Mouse (Mus musculus) adrenal gland, postnatal 4 days (tissue): Measurements from ENCODE around the gene Glrx5. TPM values are rescaled to one million over a fixed set of nuclear protein-coding genes. Genes with fewer than 3 reads are reported as not detected.
A peak's percentile ranks its signal among the peaks of the same experiment; 100 is the strongest.

Source experiments
- DNase-seq, 2 experiments: peaks; one replicate each; pipeline ENCODE4 v3.0.0; 2021 to 2022; ENCODE audit warnings: low spot score in 2 of 2, mixed read lengths in 2 of 2
- microRNA-seq: library from miRNA; unstranded; fragments of <30 nt; microRNA quantifications from one replicate; pipeline ENCODE4 v1.2.0, GENCODE M21; 2021
- total RNA-seq, 2 experiments: library from RNA; stranded (reverse); gene quantifications; 2 replicates each; pipeline ENCODE4 v1.2.3; 2021

Gene Glrx5
- total RNA-seq, 2 experiments from 2014 or later, result 134 to 139 TPM

DNA sequence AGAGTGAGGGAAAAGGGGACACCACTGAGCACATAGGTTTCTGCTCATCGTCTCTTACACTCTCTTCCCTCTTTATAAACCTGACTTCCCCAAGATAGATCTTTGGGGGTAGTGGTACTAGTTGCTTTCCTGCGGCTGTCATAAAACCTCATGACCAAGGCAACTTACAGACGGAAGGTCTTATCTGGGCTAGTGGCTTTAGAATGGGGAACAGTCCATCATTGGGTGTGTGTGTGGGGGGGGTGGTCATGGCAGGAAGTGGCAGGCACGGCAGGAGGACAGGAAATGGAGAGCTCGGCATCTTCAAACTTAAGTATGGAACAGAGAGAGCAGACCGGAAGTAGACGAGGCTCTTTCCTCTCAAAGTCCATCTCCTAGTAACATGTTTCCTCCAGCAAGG, 32.6 kb downstream of the Glrx5 start:
- DNase-seq, result no peak

DNA sequence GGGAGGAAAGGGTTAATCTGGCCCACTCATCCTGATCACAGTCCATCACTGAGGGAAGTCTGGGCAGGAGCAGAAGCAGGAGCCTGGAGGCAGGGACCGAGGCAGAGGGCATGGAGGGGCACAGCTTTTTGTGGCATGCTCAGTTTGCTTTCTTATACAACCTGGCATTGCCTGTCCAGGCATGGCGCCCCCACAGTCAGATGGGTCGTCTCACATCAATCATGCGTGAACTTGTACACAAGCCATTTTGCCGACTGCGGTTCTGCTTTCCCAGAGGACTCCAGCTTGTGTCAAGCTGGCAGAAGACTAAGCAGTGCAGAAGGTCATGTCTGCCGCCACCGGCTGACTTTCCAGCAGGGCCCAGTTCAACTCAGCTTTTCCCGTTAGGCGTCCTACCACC, 34.0 kb downstream of the Glrx5 start:
- DNase-seq, result no peak

GRCm38 (mm10) chr12:105068911-105069310, 36.4 kb downstream of the Glrx5 start:
- DNase-seq, result no peak

DNA sequence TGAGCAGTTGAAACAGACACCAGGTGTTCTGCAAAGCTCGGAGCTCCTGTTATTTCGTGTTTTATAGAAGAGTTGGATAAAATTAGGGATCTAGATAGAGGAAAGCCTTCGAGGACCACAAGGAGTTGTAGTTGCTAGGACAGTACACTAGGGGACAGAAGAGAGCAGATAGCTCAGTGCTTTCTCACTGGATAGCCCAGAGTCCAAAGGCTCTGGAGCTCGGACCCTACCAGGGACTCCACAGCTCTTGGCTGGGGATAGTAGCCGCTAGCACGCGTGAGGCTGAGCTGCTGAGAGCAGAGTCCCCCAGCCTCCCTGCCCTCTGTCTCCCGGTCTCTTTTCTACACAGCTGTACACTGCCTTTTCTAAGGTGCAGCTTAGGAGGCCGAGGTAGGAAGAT, 41.2 kb downstream of the Glrx5 start:
- DNase-seq, result no peak

- DNase-seq, result no peak
These were observed 43.0 kb downstream of the Glrx5 start for GRCm38 (mm10) chr12:105075496-105075895.

DNA sequence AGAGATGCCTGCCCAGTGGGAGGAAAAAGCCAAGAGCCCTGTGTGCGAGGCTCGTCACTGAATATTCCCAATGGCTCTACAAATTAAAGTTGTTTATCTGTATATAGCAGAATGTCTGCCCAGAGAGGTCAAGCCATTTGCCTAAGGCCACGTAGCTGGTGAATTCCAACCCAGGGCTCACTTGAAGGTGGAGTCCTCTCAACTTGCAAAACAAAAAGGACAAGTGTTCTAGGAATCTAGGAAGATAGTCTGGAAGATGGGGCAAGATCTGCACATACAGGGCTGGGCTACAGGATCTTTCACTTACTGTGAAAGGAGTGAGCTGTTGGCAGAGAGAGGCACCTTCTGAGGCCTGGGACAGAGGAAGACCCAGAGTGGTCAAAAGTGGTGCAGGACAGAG, 44.0 kb downstream of the Glrx5 start:
- no peak for DNase-seq

GRCm38 (mm10) chr12:105077232-105077631, 44.7 kb downstream of the Glrx5 start:
- DNase-seq, result no peak

- no peak for DNase-seq
These were observed 51.7 kb downstream of the Glrx5 start for GRCm38 (mm10) chr12:105084171-105084570.

GRCm38 (mm10) chr12:105084816-105085215, 52.3 kb downstream of the Glrx5 start:
- no peak for DNase-seq

- no peak for DNase-seq
These were observed 52.8 kb downstream of the Glrx5 start for GRCm38 (mm10) chr12:105085296-105085695.

DNA sequence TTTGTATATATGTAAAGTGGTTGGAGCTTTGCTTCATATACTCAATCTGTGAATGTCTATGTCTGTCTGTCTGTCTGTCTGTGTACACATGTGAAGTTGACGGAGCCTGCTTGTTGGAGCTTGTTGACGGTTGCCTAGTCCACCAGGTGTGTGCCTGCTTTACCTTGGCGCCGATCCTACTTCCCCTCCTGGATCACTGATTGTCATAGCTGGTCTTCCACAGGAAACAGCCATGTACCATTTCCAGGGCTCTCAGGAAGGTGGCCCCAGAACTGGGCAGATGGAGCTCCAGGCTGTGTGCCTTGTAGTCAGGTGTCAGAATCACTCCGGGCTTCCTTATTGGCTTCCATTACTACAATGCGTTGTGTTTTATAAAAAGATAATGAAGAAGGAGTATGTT, 54.3 kb downstream of the Glrx5 start:
- DNase-seq, result no peak

- DNase-seq, result no peak
These were observed 54.9 kb downstream of the Glrx5 start for GRCm38 (mm10) chr12:105087353-105087752.

- DNase-seq, result no peak
These were observed 56.7 kb downstream of the Glrx5 start for GRCm38 (mm10) chr12:105089231-105089630.

DNA sequence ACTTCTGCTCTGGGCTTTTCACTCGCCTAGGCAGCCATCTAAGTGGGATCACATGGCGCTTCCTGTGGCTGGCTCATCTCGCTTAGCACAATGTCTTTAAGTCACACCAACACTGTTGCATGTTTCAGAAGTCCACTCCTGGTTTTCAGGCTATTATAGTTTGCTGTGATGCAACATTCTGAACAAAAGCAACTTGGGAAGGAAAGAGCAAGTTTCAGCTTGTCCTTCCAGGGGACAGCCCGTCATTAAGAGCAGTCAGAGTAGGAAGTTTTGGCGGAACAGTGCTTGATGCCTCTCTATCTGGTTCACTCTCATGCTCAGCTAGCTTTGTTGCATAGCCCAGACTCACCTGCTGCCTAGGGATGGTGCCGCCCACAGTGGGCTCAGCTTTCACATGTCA, 59.1 kb downstream of the Glrx5 start:
- no peak for DNase-seq

Small RNA genes within 50 kb of the gene (microRNA-seq; reads per million reads assigned to microRNA genes)
- gene Mir3069, result 3.4 reads per million, percentile 9 among the genes with 10 or more reads in this experiment

Other genes starting within 250 kb of the Glrx5 start
- gene Clmn, start 167.6 kb upstream of the Glrx5 start, total RNA-seq, result 10 to 100 TPM; 20.3 to 26.9 TPM
- gene Syne3, start 22.9 kb upstream of the Glrx5 start, total RNA-seq, result 10 to 100 TPM; 11.3 to 11.7 TPM
- not detected for gene Tcl1b2, start 113.3 kb downstream of the Glrx5 start, total RNA-seq
- not detected for gene Tcl1b1, start 127.0 kb downstream of the Glrx5 start, total RNA-seq
- gene Tcl1b5, start 143.7 kb downstream of the Glrx5 start, total RNA-seq, result not detected
- not detected for gene Tcl1b3, start 158.4 kb downstream of the Glrx5 start, total RNA-seq
- gene Tcl1b4, start 169.3 kb downstream of the Glrx5 start, total RNA-seq, result not detected
- gene Tcl1, start 190.1 kb downstream of the Glrx5 start, total RNA-seq, result under 1 TPM in 1 of 2 experiments, not detected in 1; 0.31 TPM